Mouse (Mus musculus): ENCODE results near the gene Prkaa1. TPM values are rescaled to one million over a fixed set of nuclear protein-coding genes. Genes with fewer than 3 reads are reported as not detected.

Gene Prkaa1
- polyA plus RNA-seq, 1 experiment from 2014 or later, result 21.1 TPM

DNA sequence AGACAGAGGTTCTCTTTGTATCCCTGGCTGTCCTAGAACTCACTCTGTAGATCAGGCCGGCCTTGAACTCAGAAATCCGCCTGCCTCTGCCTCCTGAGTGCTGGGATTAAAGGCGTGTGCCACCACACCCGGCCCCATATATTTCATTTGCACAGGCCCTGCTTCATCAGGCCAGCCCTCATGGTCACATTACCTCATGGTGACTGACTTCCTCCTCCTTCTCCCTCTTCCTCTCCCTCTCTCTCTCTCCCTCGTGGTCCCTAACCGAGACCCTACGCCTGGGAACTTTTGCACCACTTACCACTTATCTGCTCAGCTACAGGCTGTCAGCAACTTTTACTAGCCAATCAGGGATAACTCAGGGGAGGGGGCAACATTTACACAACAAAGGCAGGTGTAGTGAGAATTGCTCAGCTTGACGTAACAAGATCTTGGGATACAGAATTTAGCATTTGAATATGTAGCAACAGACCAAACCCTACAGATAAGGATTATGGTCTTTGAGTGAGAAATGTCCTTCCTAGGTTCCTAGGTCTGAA is 8.6 kb upstream of the Prkaa1 start:
- Histone ChIP-seq H3K9me3 (no peaks in the 10 kb centered on the region), H3K4me3 (no peak overlapping the region), H3K27me3 (ENCODE audit: insufficient read depth, poor library complexity, severe bottlenecking) (no peaks in the 10 kb centered on the region), H3K36me3 (no peaks in the 10 kb centered on the region), H3K4me1 (no peaks in the 10 kb centered on the region), H3K27ac (no peak overlapping the region)
- 53% methylated on average over 8 of the region's 8 CpGs for WGBS
- no peak for DNase-seq (ENCODE audit: low spot score)

DNA sequence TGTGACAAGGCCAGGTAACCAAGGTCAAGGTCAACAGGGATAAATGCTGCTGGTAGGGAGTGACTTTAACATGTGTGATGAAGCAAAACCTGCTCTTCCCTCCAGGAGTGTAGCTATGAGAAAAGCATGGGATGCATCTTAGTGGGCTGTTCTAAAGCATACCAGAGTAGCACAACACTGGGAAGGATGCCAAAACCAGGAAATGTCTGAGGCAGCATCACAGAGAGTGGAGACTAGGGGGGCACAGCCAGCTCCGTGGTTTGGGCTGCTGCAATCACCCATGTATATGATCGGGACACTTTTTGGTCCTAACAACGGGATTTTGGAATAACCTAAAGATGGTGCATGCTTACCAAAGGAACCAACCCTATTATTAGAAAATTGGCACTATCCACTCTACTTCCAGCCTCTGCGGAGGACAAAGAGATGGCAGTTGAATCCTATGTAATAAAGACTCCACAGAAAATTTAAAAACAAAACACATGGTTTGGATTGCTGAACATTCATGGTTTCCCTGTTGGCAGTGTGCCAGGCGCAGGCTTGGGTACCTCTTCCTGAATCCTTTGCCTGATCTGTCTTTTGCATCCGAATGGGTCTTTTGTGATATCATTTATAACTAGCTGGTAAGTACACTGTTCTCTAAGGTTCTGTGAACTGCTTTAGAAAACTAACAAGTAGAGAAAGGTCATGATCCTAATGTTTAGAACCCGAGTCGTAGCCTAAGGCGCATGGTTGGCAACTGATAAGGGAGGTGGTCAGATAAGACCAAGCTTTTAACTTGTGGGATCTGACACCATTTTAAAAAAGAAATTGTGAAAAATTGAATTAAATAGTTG is 5.4 kb upstream of the Prkaa1 start:
- Histone ChIP-seq H3K27me3 (ENCODE audit: insufficient read depth, poor library complexity, severe bottlenecking) (no peaks in the 10 kb centered on the region), H3K4me3 (no peak overlapping the region), H3K27ac (no peak overlapping the region), H3K9me3 (no peaks in the 10 kb centered on the region), H3K36me3 (no peaks in the 10 kb centered on the region), H3K4me1 (no peaks in the 10 kb centered on the region)
- 64% methylated on average over 9 of the region's 9 CpGs for WGBS
- DNase-seq (ENCODE audit: low spot score), result no peak

DNA sequence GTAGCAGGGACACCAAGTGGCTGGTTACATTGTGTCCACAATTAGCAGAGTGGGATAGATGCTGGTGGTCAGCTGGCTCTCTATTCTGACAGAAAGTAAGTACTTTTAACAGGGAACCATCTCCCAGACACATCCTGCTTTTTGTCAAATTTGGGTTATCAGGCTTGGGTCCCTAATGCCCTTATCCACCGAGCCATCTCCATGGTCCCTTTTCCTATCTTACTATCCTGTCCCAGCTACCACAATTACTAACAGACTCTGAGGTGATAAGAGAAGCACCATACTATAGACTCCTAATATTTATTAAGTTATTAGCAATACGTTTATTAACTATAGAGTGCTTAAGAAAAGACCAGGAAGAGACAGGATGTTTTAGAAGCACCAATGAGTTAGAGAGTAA is 4.3 kb upstream of the Prkaa1 start:
- no peaks in the 10 kb centered on the region for H3K36me3 ChIP-seq
- no peak overlapping the region for H3K4me3 ChIP-seq
- 0 out of 2 replicates have a peak overlapping the region, but pooled peaks have one; percentile 12 for H3K27ac ChIP-seq
- H3K4me1 ChIP-seq, result peaks cover under 1% of the 10 kb centered on the region; the same call in 1 of the 2 replicates
- H3K9me3 ChIP-seq, result no peaks in the 10 kb centered on the region
- DNase-seq (ENCODE audit: low spot score), result no peak
- WGBS, result 57% methylated on average over 2 of the region's 2 CpGs
- no peaks in the 10 kb centered on the region for H3K27me3 ChIP-seq (ENCODE audit: insufficient read depth, poor library complexity, severe bottlenecking)

DNA sequence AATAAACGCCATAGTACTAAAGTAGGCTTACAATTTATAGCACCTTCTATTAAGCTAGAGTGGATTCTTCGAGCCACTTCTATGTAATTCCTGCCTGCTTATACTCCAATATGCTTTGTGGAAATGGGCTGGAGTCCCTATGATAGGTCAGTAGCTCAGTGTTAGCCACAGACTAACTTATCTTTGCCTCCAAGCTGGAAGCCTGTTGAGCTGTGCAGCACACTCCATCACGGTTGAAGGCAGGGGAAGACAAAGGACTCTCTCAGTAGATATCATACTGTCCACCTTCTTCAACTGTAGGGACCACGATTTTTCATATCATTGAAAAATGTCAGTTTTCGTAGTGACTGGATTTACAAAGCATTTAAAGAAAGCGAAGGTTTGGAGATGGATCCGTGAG is 3.8 kb upstream of the Prkaa1 start:
- Histone ChIP-seq H3K9me3 (no peaks in the 10 kb centered on the region), H3K27ac (peak overlapping the region; percentile 12; the same call in 1 of the 2 replicates), H3K27me3 (ENCODE audit: insufficient read depth, poor library complexity, severe bottlenecking) (no peaks in the 10 kb centered on the region), H3K4me1 (peaks cover 4% of the 10 kb centered on the region; the same call in 1 of the 2 replicates), H3K4me3 (no peak overlapping the region), H3K36me3 (no peaks in the 10 kb centered on the region)
- WGBS, result 70% methylated on average over 7 of the region's 7 CpGs
- peak; percentile 80 for DNase-seq (ENCODE audit: low spot score)

DNA sequence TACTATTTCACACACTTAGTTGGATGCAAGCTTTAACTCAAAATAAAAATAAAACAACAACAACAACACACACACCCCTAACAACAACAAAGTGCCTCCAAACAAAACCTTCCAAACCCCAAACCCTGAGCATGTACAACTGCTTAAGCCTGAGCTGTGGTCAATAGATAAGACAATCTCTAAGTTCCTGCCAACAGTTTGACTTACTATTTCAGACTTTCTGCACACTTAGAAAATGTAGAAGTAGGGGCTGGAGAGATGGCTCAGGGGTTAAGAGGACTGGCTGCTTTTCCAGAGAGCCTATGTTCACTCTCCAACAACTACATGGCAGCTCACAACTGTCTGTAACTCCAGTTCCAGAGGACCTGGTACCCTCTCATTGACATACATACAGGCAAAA is 3.3 kb upstream of the Prkaa1 start:
- Histone ChIP-seq H3K9me3 (no peaks in the 10 kb centered on the region), H3K27ac (no peak overlapping the region), H3K4me1 (peaks cover 9% of the 10 kb centered on the region), H3K36me3 (no peaks in the 10 kb centered on the region), H3K4me3 (no peak overlapping the region), H3K27me3 (ENCODE audit: insufficient read depth, poor library complexity, severe bottlenecking) (no peaks in the 10 kb centered on the region)
- peak; percentile 71 for DNase-seq (ENCODE audit: low spot score)

DNA sequence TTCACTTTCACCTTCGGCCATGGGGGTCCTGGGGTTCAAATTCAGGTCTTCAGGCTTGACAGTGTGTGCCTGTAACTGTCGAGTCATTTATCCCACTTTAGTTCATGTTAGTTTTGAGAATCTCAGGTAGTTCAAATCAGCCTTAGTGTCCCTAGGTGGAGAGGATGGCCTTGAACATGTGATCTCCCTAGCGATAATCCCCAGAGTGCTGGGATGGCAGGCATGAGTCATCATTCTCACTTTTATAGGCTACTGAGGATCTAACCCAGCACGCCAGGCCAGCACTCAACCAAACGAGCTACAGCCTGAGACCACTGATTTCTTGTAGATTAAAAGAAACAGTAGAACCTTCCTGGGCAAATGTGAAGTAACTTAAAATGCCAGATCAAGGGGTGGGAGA is 1.6 kb upstream of the Prkaa1 start:
- Histone ChIP-seq H3K27me3 (ENCODE audit: insufficient read depth, poor library complexity, severe bottlenecking) (no peaks in the 10 kb centered on the region), H3K36me3 (0 out of 2 replicates have a peak, but pooled peaks cover 3% of the 10 kb centered on the region), H3K4me1 (peaks cover 12% of the 10 kb centered on the region), H3K9me3 (no peaks in the 10 kb centered on the region), H3K4me3 (no peak overlapping the region), H3K27ac (no peak overlapping the region)
- WGBS, result 48% methylated on average over 5 of the region's 5 CpGs
- DNase-seq (ENCODE audit: low spot score), result no peak

DNA sequence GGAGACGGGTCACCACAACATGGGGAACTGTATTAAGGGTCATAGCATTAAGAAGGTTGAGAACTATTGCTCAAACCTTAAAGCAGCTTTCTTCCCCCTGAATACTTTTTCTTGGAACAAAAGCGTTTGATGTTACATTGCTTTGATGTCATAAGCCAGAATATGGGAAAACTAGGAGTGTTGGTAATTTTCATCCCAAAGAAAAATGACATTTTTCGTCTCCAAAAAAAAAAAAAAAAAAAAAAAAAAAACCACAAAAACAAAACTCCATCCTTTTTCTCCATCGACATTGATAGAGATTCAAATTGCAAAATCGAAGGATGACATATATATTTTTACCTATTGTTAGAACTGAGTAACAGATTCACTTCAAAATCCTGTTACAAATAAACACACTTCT is 947 bp upstream of the Prkaa1 start:
- no peak for DNase-seq (ENCODE audit: low spot score)
- H3K9me3 ChIP-seq, result no peaks in the 10 kb centered on the region
- no peaks in the 10 kb centered on the region for H3K27me3 ChIP-seq (ENCODE audit: insufficient read depth, poor library complexity, severe bottlenecking)
- WGBS, result 74% methylated on average over 5 of the region's 5 CpGs
- H3K36me3 ChIP-seq, result 0 out of 2 replicates have a peak, but pooled peaks cover 3% of the 10 kb centered on the region
- H3K4me3 ChIP-seq, result 0 out of 2 replicates have a peak overlapping the region, but pooled peaks have one; percentile 94
- H3K27ac ChIP-seq, result no peak overlapping the region
- peaks cover 12% of the 10 kb centered on the region for H3K4me1 ChIP-seq

DNA sequence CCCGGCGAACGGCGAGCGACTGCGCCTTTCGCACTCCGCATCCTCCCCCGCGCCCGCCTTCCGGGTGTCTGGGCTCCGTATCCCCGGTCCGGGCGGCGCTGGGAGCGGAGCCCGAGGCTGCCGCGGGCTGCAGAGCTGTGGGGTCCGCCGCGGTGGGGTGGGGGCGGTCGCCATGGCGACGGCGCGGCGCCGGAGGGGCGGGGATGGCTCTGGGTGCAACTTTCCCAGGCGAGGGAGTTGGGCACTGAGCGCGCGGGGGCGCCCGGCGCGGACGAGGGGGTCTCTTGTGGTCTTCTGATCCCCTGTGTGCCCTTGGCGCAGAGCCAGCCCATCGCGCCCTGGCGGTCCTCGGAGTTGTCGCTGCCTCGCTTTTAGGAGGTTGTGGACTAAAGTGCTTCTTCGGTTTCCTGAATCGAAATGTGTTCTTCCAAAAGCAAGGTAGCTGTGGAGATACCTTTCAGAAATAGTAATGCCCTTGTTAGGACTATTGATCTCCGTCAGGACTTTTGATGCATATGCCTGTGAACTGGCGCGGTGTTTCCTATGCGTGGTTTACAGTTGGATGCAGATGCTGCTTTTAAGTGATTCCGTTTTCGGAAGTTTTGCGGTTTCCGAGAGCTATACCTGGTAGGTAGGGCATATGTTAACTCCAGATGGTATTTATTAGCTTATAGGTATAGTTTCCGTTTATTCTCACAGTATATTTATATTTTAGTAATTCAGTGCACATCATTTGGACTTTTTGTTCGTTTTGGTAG is 539 bp downstream of the Prkaa1 start:
- peak; percentile 89 for DNase-seq (ENCODE audit: low spot score)
- Histone ChIP-seq H3K36me3 (0 out of 2 replicates have a peak, but pooled peaks cover 3% of the 10 kb centered on the region), H3K27me3 (ENCODE audit: insufficient read depth, poor library complexity, severe bottlenecking) (no peaks in the 10 kb centered on the region), H3K4me1 (peaks cover 12% of the 10 kb centered on the region), H3K9me3 (no peaks in the 10 kb centered on the region), H3K4me3 (peak overlapping the region; percentile 94), H3K27ac (peak overlapping the region; percentile 96)
- WGBS, result 2% methylated on average over 48 of the region's 61 CpGs

DNA sequence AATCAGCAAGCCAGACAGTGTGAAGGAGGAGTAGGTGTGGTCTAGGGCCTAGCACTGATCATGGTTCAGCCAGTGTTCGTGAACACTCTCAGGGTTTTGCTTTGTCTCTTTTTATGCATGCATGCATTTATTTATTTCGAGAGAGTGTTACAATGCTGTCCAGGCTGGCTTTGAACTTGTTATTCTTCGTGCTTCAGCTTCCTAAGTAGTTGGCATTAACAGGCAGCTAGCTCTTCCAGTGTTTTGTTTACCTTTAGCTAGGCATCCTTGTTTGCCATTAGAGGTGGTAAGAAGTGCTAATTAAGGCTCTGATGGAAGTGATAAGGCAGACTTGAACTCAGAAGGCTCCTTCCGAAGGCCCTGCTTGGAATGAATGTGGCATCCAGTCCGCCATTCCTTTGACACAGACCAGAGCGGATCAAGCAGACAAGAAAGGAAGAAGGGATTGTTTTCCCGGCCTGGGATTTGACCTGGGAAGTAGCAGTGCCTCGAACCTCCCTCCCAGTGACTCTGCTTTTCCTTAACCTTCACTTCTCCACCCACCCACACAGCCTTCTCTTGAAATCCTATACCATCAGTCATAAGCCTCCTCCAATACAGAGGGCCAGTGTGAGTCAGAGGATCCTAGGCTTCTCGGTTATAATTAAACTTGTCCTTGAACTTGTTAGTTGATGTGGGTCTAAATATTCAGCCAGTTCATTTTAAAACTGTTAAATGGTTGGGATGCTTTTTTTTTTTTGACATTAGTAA is 1.7 kb downstream of the Prkaa1 start:
- Histone ChIP-seq H3K27ac (no peak overlapping the region), H3K36me3 (0 out of 2 replicates have a peak, but pooled peaks cover 3% of the 10 kb centered on the region), H3K27me3 (ENCODE audit: insufficient read depth, poor library complexity, severe bottlenecking) (no peaks in the 10 kb centered on the region), H3K4me3 (peak overlapping the region; percentile 94), H3K9me3 (no peaks in the 10 kb centered on the region), H3K4me1 (peaks cover 16% of the 10 kb centered on the region)
- no peak for DNase-seq (ENCODE audit: low spot score)
- 19% methylated on average over 9 of the region's 9 CpGs for WGBS

DNA sequence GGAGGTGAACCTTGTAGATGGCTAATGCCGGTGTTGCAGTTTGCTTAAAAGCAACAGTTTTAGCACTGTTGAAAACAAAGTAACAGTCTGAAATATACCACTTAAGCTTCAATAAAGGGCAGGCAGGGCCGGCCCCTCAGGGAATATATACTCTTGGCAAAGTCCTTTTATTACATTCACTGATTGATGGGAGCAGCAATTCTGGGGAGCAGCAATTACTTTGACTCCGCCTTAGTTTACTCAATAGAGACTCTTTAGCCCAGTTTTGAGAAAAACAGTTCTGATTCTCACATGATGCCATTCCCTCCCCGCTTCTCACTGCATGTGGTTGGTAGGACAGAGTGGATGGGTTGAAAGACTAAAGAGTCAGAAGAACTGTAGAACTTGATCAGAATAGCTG is 5.5 kb downstream of the Prkaa1 start:
- Histone ChIP-seq H3K27me3 (ENCODE audit: insufficient read depth, poor library complexity, severe bottlenecking) (no peaks in the 10 kb centered on the region), H3K36me3 (0 out of 2 replicates have a peak, but pooled peaks cover 5% of the 10 kb centered on the region), H3K4me1 (peaks cover 19% of the 10 kb centered on the region), H3K9me3 (no peaks in the 10 kb centered on the region), H3K4me3 (no peak overlapping the region), H3K27ac (no peak overlapping the region)
- no peak for DNase-seq (ENCODE audit: low spot score)
- WGBS, result 85% methylated on average over 4 of the region's 4 CpGs

DNA sequence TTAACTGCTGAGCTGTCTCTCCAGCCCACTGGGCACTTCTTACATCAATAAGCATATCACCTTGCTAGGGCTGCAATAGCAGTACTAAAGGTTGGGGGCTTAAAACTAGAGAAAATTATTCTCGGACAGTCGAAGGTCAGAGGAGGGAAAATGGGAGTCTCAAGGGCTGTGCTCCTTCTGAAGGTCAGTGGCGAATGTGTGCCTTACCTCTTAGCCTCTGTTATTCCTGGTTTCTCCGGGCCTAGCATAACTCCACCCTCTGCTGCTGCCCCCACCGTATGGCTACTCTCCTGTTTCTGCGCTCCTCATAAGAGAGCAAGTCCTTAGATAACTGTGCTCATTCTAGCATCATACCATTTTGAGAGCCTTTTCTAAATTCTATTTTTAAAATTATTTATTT is 8.5 kb downstream of the Prkaa1 start:
- DNase-seq (ENCODE audit: low spot score), result no peak
- Histone ChIP-seq H3K4me3 (no peak overlapping the region), H3K36me3 (0 out of 2 replicates have a peak, but pooled peaks cover 2% of the 10 kb centered on the region), H3K9me3 (no peaks in the 10 kb centered on the region), H3K27me3 (ENCODE audit: insufficient read depth, poor library complexity, severe bottlenecking) (no peaks in the 10 kb centered on the region), H3K4me1 (peaks cover 17% of the 10 kb centered on the region), H3K27ac (no peak overlapping the region)
- 89% methylated on average over 6 of the region's 6 CpGs for WGBS

DNA sequence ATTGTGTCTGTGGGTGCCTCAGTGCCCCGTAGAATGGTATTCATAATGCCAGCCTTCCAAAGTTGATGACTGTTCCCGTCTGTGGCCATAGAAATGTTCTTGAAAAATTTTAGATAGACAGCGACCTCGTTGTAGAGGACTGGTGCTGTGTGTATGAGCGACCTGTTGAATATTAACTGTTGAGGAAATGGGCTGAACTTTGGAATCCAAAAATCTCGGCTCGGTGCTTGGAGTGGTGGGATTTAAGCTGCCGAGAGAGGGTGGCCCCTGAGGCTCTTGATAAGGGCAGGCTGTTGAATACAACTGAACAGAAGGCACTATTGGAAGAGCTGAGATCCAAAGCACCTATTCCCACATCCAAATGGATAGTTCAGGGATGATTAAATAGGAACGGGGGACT is 11.0 kb downstream of the Prkaa1 start:
- no peak for DNase-seq (ENCODE audit: low spot score)
- Histone ChIP-seq H3K36me3 (0 out of 2 replicates have a peak, but pooled peaks cover 2% of the 10 kb centered on the region), H3K9me3 (no peaks in the 10 kb centered on the region), H3K4me3 (no peak overlapping the region), H3K27me3 (ENCODE audit: insufficient read depth, poor library complexity, severe bottlenecking) (no peaks in the 10 kb centered on the region), H3K27ac (no peak overlapping the region), H3K4me1 (peaks cover 17% of the 10 kb centered on the region)
- WGBS, result 66% methylated on average over 9 of the region's 9 CpGs
